Mouse (Mus musculus) layer of hippocampus, adult 18-20 months (tissue): ENCODE results near the gene Amn1. TPM values are rescaled to one million over a fixed set of nuclear protein-coding genes. Genes with fewer than 3 reads are reported as not detected.
"Not testable (repeated sequence)": the region's sequence is repeated elsewhere in the genome, so short reads cannot be mapped to it uniquely, and the experiment has no call there.

ENCODE experiments used
- DNase-seq, 2 experiments: peaks; one replicate each; pipeline ENCODE4 v3.0.0; 2022; ENCODE audit warnings: low spot score in 2 of 2
- long read RNA-seq: library from polyadenylated mRNA; stranded (forward); transcript quantifications from one replicate; pipeline ENCODE4 v2.0.0, GENCODE M21; 2021
- total RNA-seq, 2 experiments: library from RNA; stranded (reverse); gene quantifications; 2 replicates each; pipeline ENCODE4 v1.2.3; 2021

Amn1 gene
- total RNA-seq: 10 to 100 TPM; 24.7 to 26.6 TPM
- long read RNA-seq, full-length matches to known transcripts: 6 of 12 reads
- long read RNA-seq, partial matches to known transcripts: 1 of 12 reads
- long read RNA-seq, other reads (novel, unspliced or antisense): 5 of 12 reads

- DNase-seq: peak; percentile 93 to 97
Observed at GRCm38 (mm10) chr6:149188041-149188924, at the start of gene Amn1. Gene Amn1, minus strand, starts transcription at chr6:149188712.

- no peak for DNase-seq
Observed at GRCm38 (mm10) chr6:149236807-149237206, 48.3 kb upstream of the Amn1 start.

DNA sequence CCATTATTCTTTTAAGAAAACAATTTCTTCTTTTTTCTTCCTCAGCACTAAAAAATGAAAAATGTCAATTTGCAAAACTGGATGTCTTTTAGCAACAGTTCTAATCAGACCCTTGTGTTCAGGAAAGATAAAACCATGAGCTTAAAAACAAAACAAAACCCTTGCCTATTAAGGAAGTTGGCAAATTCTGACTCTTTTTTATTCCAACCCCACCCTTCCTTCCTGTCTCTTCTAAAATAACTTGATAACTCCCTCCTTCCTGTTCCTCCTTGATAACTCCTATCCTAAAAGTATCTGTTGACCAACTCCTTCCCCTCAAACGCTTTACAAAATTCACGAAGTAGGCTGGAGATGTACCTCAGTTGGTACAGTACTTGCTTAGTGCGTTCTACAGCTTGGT is 45.4 kb upstream of the Amn1 start:
- no peak for DNase-seq

- DNase-seq: no peak
Observed at GRCm38 (mm10) chr6:149224751-149225150, 36.2 kb upstream of the Amn1 start.

GRCm38 (mm10) chr6:149221296-149221695 is 32.8 kb upstream of the Amn1 start:
- no peak for DNase-seq

DNA sequence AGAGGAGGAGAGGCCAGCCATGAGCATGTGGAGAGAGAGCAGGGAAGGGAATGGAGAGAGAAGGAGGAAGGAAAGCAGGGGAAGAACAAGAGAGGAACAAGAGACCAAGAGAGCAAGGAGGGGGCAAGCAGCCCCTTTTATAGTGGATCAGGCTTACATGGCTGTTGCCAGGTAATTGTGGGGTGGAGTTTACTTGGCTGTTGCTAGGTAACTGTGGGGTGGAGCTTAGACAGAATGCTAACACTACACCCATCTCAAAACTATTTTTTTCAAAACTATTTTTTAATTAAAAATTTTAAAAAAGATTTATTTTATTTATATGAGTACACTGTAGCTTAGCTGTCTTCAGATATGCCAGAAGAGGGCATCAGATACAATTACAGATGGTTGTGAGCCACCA is 10.1 kb upstream of the Amn1 start:
- no peak for DNase-seq

GRCm38 (mm10) chr6:149197116-149197515 is 8.6 kb upstream of the Amn1 start:
- DNase-seq: no peak

DNA sequence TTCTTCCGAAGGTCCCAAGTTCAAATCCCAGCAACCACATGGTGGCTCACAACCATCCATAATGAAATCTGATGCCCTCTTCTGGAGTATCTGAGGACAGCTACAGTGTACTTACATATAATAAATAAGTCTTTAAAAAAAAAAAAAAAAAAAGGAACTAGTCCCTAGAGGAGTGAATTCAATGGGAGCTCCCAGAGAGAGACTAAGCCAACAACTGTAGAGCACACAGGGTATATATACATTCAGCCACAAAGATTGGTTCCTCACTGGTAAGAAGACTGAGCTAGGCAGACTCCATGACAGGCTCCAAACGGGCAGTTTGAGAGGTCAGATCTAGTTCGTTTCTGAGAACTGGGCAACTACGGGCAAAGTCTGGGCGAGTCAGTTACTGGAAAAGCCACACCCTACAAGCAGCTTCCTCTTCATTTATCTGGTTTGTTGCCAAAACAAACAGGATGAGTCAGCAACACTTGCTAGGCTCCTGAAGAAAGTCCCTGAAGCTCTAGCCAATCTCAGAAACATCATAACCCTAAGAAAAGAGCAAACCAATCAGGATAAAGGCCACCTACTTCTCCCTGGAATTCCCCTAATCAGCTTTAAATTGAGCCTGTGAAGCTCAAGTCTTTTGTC is 4.9 kb upstream of the Amn1 start:
- DNase-seq: no peak

GRCm38 (mm10) chr6:149191951-149192350 is 3.4 kb upstream of the Amn1 start:
- not testable (repeated sequence) for DNase-seq

- no peak for DNase-seq
Observed at GRCm38 (mm10) chr6:149189340-149189922, 919 bp upstream of the Amn1 start.

GRCm38 (mm10) chr6:149188925-149189257 is 379 bp upstream of the Amn1 start:
- DNase-seq: no peak

- DNase-seq: no peak
Observed at GRCm38 (mm10) chr6:149187371-149187770, 1.1 kb downstream of the Amn1 start.

DNA sequence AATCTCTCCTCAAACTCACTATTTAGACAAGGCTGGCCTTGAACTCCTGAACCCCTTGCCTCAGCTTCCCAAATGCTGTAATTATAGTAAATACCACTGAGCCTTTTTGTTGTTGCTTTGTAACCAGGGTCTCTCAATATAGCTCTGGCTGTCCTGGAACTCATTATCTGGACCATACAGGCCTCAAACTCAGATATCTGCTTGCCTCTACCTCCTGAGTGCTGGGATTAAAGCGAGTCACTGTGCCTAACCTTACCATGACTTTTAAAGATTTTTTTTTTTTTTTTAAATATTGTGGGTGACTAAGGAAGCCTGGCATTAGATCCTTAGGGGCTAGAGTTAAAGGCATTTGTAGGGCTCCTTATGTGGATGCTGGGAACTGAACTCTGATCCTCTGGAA is 4.5 kb downstream of the Amn1 start:
- DNase-seq: no peak

GRCm38 (mm10) chr6:149179064-149179463 is 9.4 kb downstream of the Amn1 start:
- DNase-seq: no peak

GRCm38 (mm10) chr6:149174932-149175570 is 13.5 kb downstream of the Amn1 start:
- DNase-seq: peak in 1 of 2 experiments; percentile 9

- peak in 1 of 2 experiments; percentile 15 for DNase-seq
Observed at GRCm38 (mm10) chr6:149173831-149174625, 14.5 kb downstream of the Amn1 start.

DNA sequence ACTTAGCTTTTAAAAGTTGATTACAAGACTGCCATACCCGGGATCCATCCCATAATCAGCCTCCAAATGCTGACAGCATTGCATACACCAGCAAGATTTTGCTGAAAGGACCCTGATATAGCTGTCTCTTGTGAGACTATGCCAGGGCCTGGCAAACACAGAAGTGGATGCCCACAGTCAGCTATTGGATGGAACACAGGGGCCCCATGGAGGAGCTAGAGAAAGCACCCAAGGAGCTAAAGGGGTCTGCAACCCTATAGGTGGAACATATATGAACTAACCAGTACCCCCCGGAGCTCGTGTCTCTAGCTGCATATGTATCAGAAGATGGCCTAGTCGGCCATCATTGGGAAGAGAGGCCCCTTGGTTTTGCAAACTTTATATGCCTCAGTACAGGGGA is 18.5 kb downstream of the Amn1 start:
- DNase-seq: not testable (repeated sequence)

DNA sequence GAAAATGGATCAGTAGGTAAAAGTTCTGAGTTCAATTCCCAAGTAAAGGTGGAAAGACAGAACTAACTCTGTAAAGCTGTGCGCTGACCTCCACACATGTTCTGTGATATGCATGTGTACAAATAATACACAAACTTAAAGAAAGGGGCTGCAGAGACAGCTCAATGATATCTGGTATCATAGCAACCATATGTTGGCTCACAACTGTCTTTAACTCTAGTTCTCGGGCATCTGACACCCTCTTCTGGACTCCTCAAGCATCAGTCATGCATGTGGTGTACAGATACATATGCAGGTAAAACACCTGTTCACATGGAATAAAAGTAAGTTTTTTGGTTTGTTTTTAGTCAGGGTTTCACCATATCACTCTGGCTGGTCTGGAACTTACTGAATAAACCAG is 20.1 kb downstream of the Amn1 start:
- no peak for DNase-seq

DNA sequence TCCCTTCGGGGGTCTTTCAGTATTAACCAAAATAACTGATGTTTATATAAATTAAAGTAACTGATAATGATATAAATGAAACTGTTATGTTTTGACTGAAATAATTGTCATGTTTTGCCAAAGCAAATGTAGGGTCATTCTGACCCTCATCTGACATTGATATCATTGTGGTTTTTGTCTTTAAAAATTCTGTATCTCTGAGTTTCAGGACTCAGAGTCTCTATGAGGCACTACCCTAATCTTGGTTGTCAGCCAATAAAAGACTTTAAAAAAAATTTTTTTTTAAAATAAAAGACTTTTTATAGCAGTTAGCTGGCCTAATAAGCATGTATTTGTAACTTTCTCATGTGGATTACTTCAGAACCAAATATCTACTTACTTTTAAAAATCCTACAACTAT is 20.8 kb downstream of the Amn1 start:
- DNase-seq: no peak

DNA sequence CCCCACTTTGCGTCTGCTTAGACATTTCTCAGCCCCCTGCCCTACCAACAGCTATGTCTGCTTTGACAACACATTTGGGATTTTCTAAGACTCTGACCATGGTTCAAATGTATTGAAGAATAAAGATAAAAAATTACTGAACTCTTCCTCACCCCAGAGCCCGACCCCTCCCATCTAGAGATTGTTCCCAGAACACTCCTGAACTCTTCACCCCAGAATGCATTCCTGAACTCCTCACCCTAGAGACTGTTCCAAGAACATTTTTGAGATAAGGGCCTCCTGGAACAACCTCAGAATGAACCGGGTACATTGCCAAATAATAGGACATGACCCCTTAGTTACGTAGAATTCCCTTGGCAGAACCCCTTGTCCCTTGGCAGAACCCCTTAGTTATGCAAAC is 21.5 kb downstream of the Amn1 start:
- DNase-seq: not testable (repeated sequence)
